Mouse (Mus musculus): ENCODE measurements around the gene Timp2. TPM values are rescaled to one million over a fixed set of nuclear protein-coding genes. Genes with fewer than 3 reads are reported as not detected.
"Not testable (repeated sequence)": the region's sequence is repeated elsewhere in the genome, so short reads cannot be mapped to it uniquely, and the experiment has no call there.

Gene Timp2
- total and polyA plus RNA-seq, 2 experiments from 2014 or later, result 165 to 208 TPM

GRCm38 (mm10) chr11:118318678-118319077 lies 36.9 kb downstream of the Timp2 start:
- no peak overlapping the region for H3K4me2 ChIP-seq (ENCODE audit: low read depth)
- H3K4me1 ChIP-seq (ENCODE audit: insufficient read depth), result no peaks in the 10 kb centered on the region
- H3K27me3 ChIP-seq (ENCODE audit: insufficient read depth, low read length), result no peaks in the 10 kb centered on the region
- TF ChIP-seq CTCF (IDR thresholded peaks at IDR 0.05; ENCODE audit: low read depth), result peak; percentile 75
- no peak overlapping the region for H3K9ac ChIP-seq
- no peaks in the 10 kb centered on the region for H3K9me3 ChIP-seq (ENCODE audit: low read length)
- no peak for ATAC-seq
- 68% methylated on average over 5 of the region's 5 CpGs for WGBS
- DNase-seq, result peak; percentile 57
- no peak overlapping the region for H3K4me3 ChIP-seq (ENCODE audit: low read depth, low read length)
- H3K36me3 ChIP-seq (ENCODE audit: insufficient read depth), result peaks cover 37% of the 10 kb centered on the region
- no peak overlapping the region for H3K27ac ChIP-seq (ENCODE audit: low read depth, low read length)

GRCm38 (mm10) chr11:118317129-118317528 lies 38.4 kb downstream of the Timp2 start:
- DNase-seq (peak; percentile 85), ATAC-seq (peak; percentile 58)
- no peaks in the 10 kb centered on the region for H3K9me3 ChIP-seq (ENCODE audit: low read length)
- H3K36me3 ChIP-seq (ENCODE audit: insufficient read depth), result peaks cover 41% of the 10 kb centered on the region
- peak; percentile 88 for TF ChIP-seq CTCF (IDR thresholded peaks at IDR 0.05; ENCODE audit: low read depth)
- H3K27ac ChIP-seq (ENCODE audit: low read depth, low read length), result no peak overlapping the region
- WGBS, result 28% methylated on average over 7 of the region's 7 CpGs
- H3K4me1 ChIP-seq (ENCODE audit: insufficient read depth), result no peaks in the 10 kb centered on the region
- no peak overlapping the region for H3K4me3 ChIP-seq (ENCODE audit: low read depth, low read length)
- no peaks in the 10 kb centered on the region for H3K27me3 ChIP-seq (ENCODE audit: insufficient read depth, low read length)
- H3K4me2 ChIP-seq (ENCODE audit: low read depth), result no peak overlapping the region
- no peak overlapping the region for H3K9ac ChIP-seq

- TF ChIP-seq CTCF (IDR thresholded peaks at IDR 0.05; ENCODE audit: low read depth), result no peak
- no peaks in the 10 kb centered on the region for H3K9me3 ChIP-seq (ENCODE audit: low read length)
- WGBS, result 88% methylated on average over 8 of the region's 8 CpGs
- ATAC-seq (no peak), DNase-seq (no peak)
- no peak overlapping the region for H3K4me2 ChIP-seq (ENCODE audit: low read depth)
- H3K9ac ChIP-seq, result no peak overlapping the region
- no peaks in the 10 kb centered on the region for H3K4me1 ChIP-seq (ENCODE audit: insufficient read depth)
- H3K27ac ChIP-seq (ENCODE audit: low read depth, low read length), result no peak overlapping the region
- H3K27me3 ChIP-seq (ENCODE audit: insufficient read depth, low read length), result no peaks in the 10 kb centered on the region
- peaks cover 41% of the 10 kb centered on the region for H3K36me3 ChIP-seq (ENCODE audit: insufficient read depth)
- H3K4me3 ChIP-seq (ENCODE audit: low read depth, low read length), result no peak overlapping the region
Observed at GRCm38 (mm10) chr11:118316231-118316806, 39.2 kb downstream of the Timp2 start.

- WGBS, result 86% methylated on average over 6 of the region's 6 CpGs
- no peaks in the 10 kb centered on the region for H3K27me3 ChIP-seq (ENCODE audit: insufficient read depth, low read length)
- H3K36me3 ChIP-seq (ENCODE audit: insufficient read depth), result peaks cover 50% of the 10 kb centered on the region
- H3K27ac ChIP-seq (ENCODE audit: low read depth, low read length), result no peak overlapping the region
- no peak overlapping the region for H3K4me3 ChIP-seq (ENCODE audit: low read depth, low read length)
- H3K9me3 ChIP-seq (ENCODE audit: low read length), result no peaks in the 10 kb centered on the region
- no peak overlapping the region for H3K4me2 ChIP-seq (ENCODE audit: low read depth)
- no peak for ATAC-seq
- H3K9ac ChIP-seq, result no peak overlapping the region
- H3K4me1 ChIP-seq (ENCODE audit: insufficient read depth), result no peaks in the 10 kb centered on the region
- TF ChIP-seq CTCF (IDR thresholded peaks at IDR 0.05; ENCODE audit: low read depth), result no peak
- no peak for DNase-seq
Observed at GRCm38 (mm10) chr11:118312132-118312723, 43.3 kb downstream of the Timp2 start.

- not testable (repeated sequence) for DNase-seq; H3K4me3 ChIP-seq (ENCODE audit: low read depth, low read length); H3K4me2 ChIP-seq (ENCODE audit: low read depth); ATAC-seq; H3K4me1 ChIP-seq (ENCODE audit: insufficient read depth); H3K9ac ChIP-seq; H3K27me3 ChIP-seq (ENCODE audit: insufficient read depth, low read length); H3K9me3 ChIP-seq (ENCODE audit: low read length); H3K27ac ChIP-seq (ENCODE audit: low read depth, low read length)
- WGBS, result 83% methylated on average over 2 of the region's 2 CpGs
- H3K36me3 ChIP-seq (ENCODE audit: insufficient read depth), result peaks cover 41% of the 10 kb centered on the region
Observed at GRCm38 (mm10) chr11:118307962-118308361, 47.6 kb downstream of the Timp2 start.

- H3K9me3 ChIP-seq (ENCODE audit: low read length); H3K27me3 ChIP-seq (ENCODE audit: insufficient read depth, low read length); H3K27ac ChIP-seq (ENCODE audit: low read depth, low read length); H3K4me2 ChIP-seq (ENCODE audit: low read depth); H3K4me1 ChIP-seq (ENCODE audit: insufficient read depth); DNase-seq; H3K9ac ChIP-seq; ATAC-seq; H3K4me3 ChIP-seq (ENCODE audit: low read depth, low read length): not testable (repeated sequence)
- 92% methylated on average over 4 of the region's 4 CpGs for WGBS
- peaks cover 28% of the 10 kb centered on the region for H3K36me3 ChIP-seq (ENCODE audit: insufficient read depth)
Observed at GRCm38 (mm10) chr11:118303959-118304358, 51.6 kb downstream of the Timp2 start.

- Histone ChIP-seq H3K9ac (no peak overlapping the region), H3K4me1 (ENCODE audit: insufficient read depth) (no peaks in the 10 kb centered on the region), H3K4me3 (ENCODE audit: low read depth, low read length) (no peak overlapping the region), H3K27ac (ENCODE audit: low read depth, low read length) (no peak overlapping the region), H3K9me3 (ENCODE audit: low read length) (no peaks in the 10 kb centered on the region), H3K36me3 (ENCODE audit: insufficient read depth) (peaks cover 16% of the 10 kb centered on the region), H3K4me2 (ENCODE audit: low read depth) (no peak overlapping the region), H3K27me3 (ENCODE audit: insufficient read depth, low read length) (no peaks in the 10 kb centered on the region)
- 94% methylated on average over 2 of the region's 2 CpGs for WGBS
- TF ChIP-seq CTCF (IDR thresholded peaks at IDR 0.05; ENCODE audit: low read depth), result no peak
- no peak for ATAC-seq
- DNase-seq, result no peak
Observed at GRCm38 (mm10) chr11:118298810-118299209, 56.7 kb downstream of the Timp2 start.

All from forebrain, postnatal 0 days (tissue).